25 mouse cellular contexts compared by ENCODE assay signal in genomic region chr10:111680919-111681318, GRCm38 (mm10).
DNase-seq lines count a peak whose midpoint lies in the region; ATAC-seq and TF ChIP-seq lines count a peak whose summit lies in the region.
"Had no signal": no experiment of that assay in that cellular context is flagged by ENCODE, and none has a peak within 500 bp of the region (broad histone marks: within the 10 kb centered on the region; RNA-seq: fewer than 3 reads in every experiment).

No protein-coding gene starts in this region.

- no peak overlapping the region for H3K27ac ChIP-seq in intestine, embryonic 14.5 days (ENCODE audit: low read depth)
- H3K27ac ChIP-seq in intestine, embryonic 15.5 days = no peak overlapping the region
- no peak overlapping the region for H3K27ac ChIP-seq in MEL (ENCODE audit: control insufficient read depth, low read depth, low read length)
- H3K27ac ChIP-seq: embryonic facial prominence, embryonic 10.5 days; embryonic facial prominence, embryonic 13.5 days; forebrain, embryonic 12.5 days; forebrain, embryonic 15.5 days; heart, adult 2 months; hindbrain, embryonic 12.5 days; hindbrain, embryonic 15.5 days had no signal

- no peak for TF ChIP-seq RAD21 in MEL (IDR thresholded peaks at IDR 0.05; ENCODE audit: low read depth, low read length)

- no peak for ATAC-seq in intestine, embryonic 14.5 days (replicated peaks; ENCODE audit: low FRiP score, low TSS enrichment, low read depth)
- ATAC-seq in intestine, embryonic 15.5 days = no peak
- ATAC-seq in megakaryocyte-erythroid progenitor cell, adult 5-6 weeks (replicated peaks; ENCODE audit: low FRiP score, low TSS enrichment, poor library complexity, severe bottlenecking) = peak; percentile 46; the same call in 1 of the 2 replicates
- ATAC-seq: activated CD4-positive, CD25-positive, alpha-beta regulatory T cell, adult 4 months; forebrain, embryonic 15.5 days; intestine, postnatal 0 days had no signal

- H3K4me1 ChIP-seq in intestine, embryonic 14.5 days (replicated peaks; ENCODE audit: control insufficient read depth, insufficient read depth, low read length) = peaks cover 6% of the 10 kb centered on the region
- H3K4me1 ChIP-seq in intestine, embryonic 15.5 days (replicated peaks) = peaks cover 11% of the 10 kb centered on the region
- peaks cover 13 to 26% of the 10 kb centered on the region in 2 experiments for H3K4me1 ChIP-seq in MEL (ENCODE audit: control insufficient read depth in 1 of 2, insufficient read depth in 2 of 2, low read length in 2 of 2)
- H3K4me1 ChIP-seq: embryonic facial prominence, embryonic 13.5 days; forebrain, embryonic 12.5 days; forebrain, embryonic 15.5 days; hindbrain, embryonic 12.5 days; hindbrain, embryonic 15.5 days had no signal

- H3K27me3 ChIP-seq in intestine, embryonic 14.5 days (replicated peaks; ENCODE audit: control insufficient read depth, insufficient read depth, low read length) = no peaks in the 10 kb centered on the region
- H3K27me3 ChIP-seq in intestine, embryonic 15.5 days (replicated peaks) = no peaks in the 10 kb centered on the region
- H3K27me3 ChIP-seq in MEL (ENCODE audit: control insufficient read depth in 1 of 2, insufficient read depth in 2 of 2, low read length in 2 of 2) = no peaks in the 10 kb centered on the region
- H3K27me3 ChIP-seq: embryonic facial prominence, embryonic 13.5 days; forebrain, embryonic 15.5 days; hindbrain, embryonic 12.5 days; hindbrain, embryonic 15.5 days had no signal

- H3K79me2 ChIP-seq in MEL (ENCODE audit: control insufficient read depth, insufficient read depth, low read length, poor library complexity) = no peaks in the 10 kb centered on the region

- H3K4me3 ChIP-seq in intestine, embryonic 14.5 days (ENCODE audit: low read depth, low read length) = no peak overlapping the region
- H3K4me3 ChIP-seq in intestine, embryonic 15.5 days (replicated peaks) = no peak overlapping the region
- H3K4me3 ChIP-seq in MEL (ENCODE audit: control insufficient read depth in 1 of 2, insufficient read depth in 1 of 2, low read depth in 2 of 2, low read length in 2 of 2) = no peak overlapping the region
- H3K4me3 ChIP-seq: embryonic facial prominence, embryonic 10.5 days; embryonic facial prominence, embryonic 13.5 days; erythroblast, embryonic 14.5 days; forebrain, embryonic 12.5 days; forebrain, embryonic 15.5 days; heart, adult 2 months; hindbrain, embryonic 12.5 days; hindbrain, embryonic 15.5 days had no signal

- H3K4me2 ChIP-seq in intestine, embryonic 14.5 days (ENCODE audit: low read length) = no peak overlapping the region
- H3K4me2 ChIP-seq in intestine, embryonic 15.5 days (replicated peaks) = no peak overlapping the region
- H3K4me2 ChIP-seq: embryonic facial prominence, embryonic 13.5 days; forebrain, embryonic 12.5 days; forebrain, embryonic 15.5 days; heart, embryonic 11.5 days; hindbrain, embryonic 12.5 days; hindbrain, embryonic 15.5 days had no signal

- peak; percentile 21 for DNase-seq in intestine, embryonic 14.5 days (ENCODE audit: low spot score)
- DNase-seq in 416B (ENCODE audit: low read depth) (peak; percentile 60), MEL (ENCODE audit: low read depth, low spot score) (peak; percentile 64)
- no peak for DNase-seq in cerebellum, postnatal 14 days
- DNase-seq in B cell, adult 2 months = no peak
- DNase-seq: adrenal gland, adult 8-10 months; adrenal gland, postnatal 36 days; cerebellum, adult 18-20 months; cerebellum, adult 9-10 months; cerebellum, postnatal 36 days; embryo, embryonic 11 days; gastrocnemius, postnatal 25 days; heart, adult 2 months had no signal

- TF ChIP-seq POLR2A in MEL (IDR thresholded peaks at IDR 0.05; ENCODE audit: control insufficient read depth in 1 of 2, insufficient read depth in 1 of 2, low read depth in 1 of 2, low read length in 2 of 2, poor library complexity in 1 of 2) = no peak

- H3K36me3 ChIP-seq in intestine, embryonic 14.5 days (ENCODE audit: control insufficient read depth, insufficient read depth, low read length) = no peaks in the 10 kb centered on the region
- H3K36me3 ChIP-seq in intestine, embryonic 15.5 days = no peaks in the 10 kb centered on the region
- peaks cover 0 to 24% of the 10 kb centered on the region in 2 experiments; a peak in 2 of 4 replicates for H3K36me3 ChIP-seq in MEL (ENCODE audit: control insufficient read depth in 1 of 2, insufficient read depth in 2 of 2, low read length in 2 of 2)
- H3K36me3 ChIP-seq: embryonic facial prominence, embryonic 10.5 days; embryonic facial prominence, embryonic 13.5 days; forebrain, embryonic 12.5 days; forebrain, embryonic 15.5 days; hindbrain, embryonic 12.5 days; hindbrain, embryonic 15.5 days had no signal

- TF ChIP-seq CTCF in MEL (IDR thresholded peaks at IDR 0.05 in 2 of 3, conservative IDR thresholded peaks at IDR 0.05 in 1 of 3; ENCODE audit: control insufficient read depth in 1 of 3, insufficient read depth in 1 of 3, low read depth in 2 of 3, low read length in 3 of 3, poor library complexity in 1 of 3, severe bottlenecking in 1 of 3) = no peak

- WGBS in intestine, embryonic 14.5 days = 86% methylated on average over 4 of the region's 4 CpGs
- WGBS in intestine, embryonic 15.5 days = 89% methylated on average over 4 of the region's 4 CpGs

- no peaks in the 10 kb centered on the region for H3K9me3 ChIP-seq in intestine, embryonic 14.5 days (ENCODE audit: control insufficient read depth, low read length)
- no peaks in the 10 kb centered on the region for H3K9me3 ChIP-seq in intestine, embryonic 15.5 days
- H3K9me3 ChIP-seq in MEL (replicated peaks; ENCODE audit: insufficient read depth, low read length) = no peaks in the 10 kb centered on the region
- H3K9me3 ChIP-seq: embryonic facial prominence, embryonic 10.5 days; embryonic facial prominence, embryonic 13.5 days; forebrain, embryonic 12.5 days; forebrain, embryonic 15.5 days; hindbrain, embryonic 12.5 days; hindbrain, embryonic 15.5 days had no signal

- peak; percentile 79 to 88 for TF ChIP-seq EP300 in MEL (IDR thresholded peaks at IDR 0.05; ENCODE audit: low read depth in 1 of 2, low read length in 2 of 2)

- no peak overlapping the region for H3K9ac ChIP-seq in intestine, embryonic 14.5 days (ENCODE audit: low read length)
- H3K9ac ChIP-seq in intestine, embryonic 15.5 days = no peak overlapping the region
- no peak overlapping the region for H3K9ac ChIP-seq in MEL (ENCODE audit: control insufficient read depth, low read depth, low read length, poor library complexity, severe bottlenecking)
- H3K9ac ChIP-seq: embryonic facial prominence, embryonic 13.5 days; forebrain, embryonic 12.5 days; forebrain, embryonic 15.5 days; hindbrain, embryonic 12.5 days; hindbrain, embryonic 15.5 days had no signal

TF ChIP-seq in MEL, 35 proteins besides CTCF, POLR2A, EP300 and RAD21:
- no peak for TF ChIP-seq CHD2 (IDR thresholded peaks at IDR 0.05; ENCODE audit: low read length)
- TF ChIP-seq ZMIZ1 (IDR thresholded peaks at IDR 0.05; ENCODE audit: low read depth, low read length) = no peak
- TF ChIP-seq POLR2AphosphoS2 (IDR thresholded peaks at IDR 0.05; ENCODE audit: low read length) = no peak
- TF ChIP-seq TAL1 (IDR thresholded peaks at IDR 0.05; ENCODE audit: low read length) = peak; percentile 82
- TF ChIP-seq TCF12 (IDR thresholded peaks at IDR 0.05; ENCODE audit: low read depth, low read length) = peak; percentile 80
- no peak for TF ChIP-seq HCFC1 (IDR thresholded peaks at IDR 0.05; ENCODE audit: low read depth, low read length)
- TF ChIP-seq RCOR1 (IDR thresholded peaks at IDR 0.05; ENCODE audit: low read depth, low read length) = peak; percentile 79
- TF ChIP-seq ZC3H11A (IDR thresholded peaks at IDR 0.05; ENCODE audit: low read depth, low read length) = no peak
- no peak for TF ChIP-seq NRF1 (IDR thresholded peaks at IDR 0.05; ENCODE audit: insufficient read depth, low read depth, low read length, poor library complexity, severe bottlenecking)
- TF ChIP-seq ETS1 (IDR thresholded peaks at IDR 0.05; ENCODE audit: low read depth, low read length) = peak; percentile 45; the same call in 1 of the 2 replicates
- TF ChIP-seq USF2 (IDR thresholded peaks at IDR 0.05; ENCODE audit: borderline replicate concordance in 1 of 2, insufficient read depth in 1 of 2, low read depth in 1 of 2, low read length in 2 of 2) = no peak
- TF ChIP-seq GATA1 (IDR thresholded peaks at IDR 0.05; ENCODE audit: low read depth, low read length) = peak; percentile 83

Comparison
In these comparisons a context has a peak if more than half of its experiments do, and no peak if none do; other contexts are left out.
1. DNase-seq: peak in intestine, embryonic 14.5 days (single experiment), 416B (single experiment) and MEL (single experiment); none in cerebellum, postnatal 14 days (0 of 2) and B cell, adult 2 months (0 of 2).